Mouse (Mus musculus) brown adipose tissue, adult 24 weeks (tissue): ENCODE results near the gene Nostrin. TPM values are rescaled to one million over a fixed set of nuclear protein-coding genes. Genes with fewer than 3 reads are reported as not detected.

ENCODE experiments used
- polyA plus RNA-seq: library from polyadenylated mRNA; stranded (reverse); fragments of >200 nt; gene quantifications from 2 replicates; pipeline ENCODE4 v1.2.4, GENCODE M21; 2012; ENCODE audit not compliant: missing spikeins, insufficient read depth, insufficient read length

The Nostrin gene
- polyA plus RNA-seq, 1 experiment: 3.6 TPM

Other genes with a start within 250 kb of the Nostrin start
- gene Spc25, start 70.4 kb downstream of the Nostrin start, polyA plus RNA-seq: 1.3 TPM in 1 of 2 replicates, not detected in the other
- gene G6pc2, start 75.3 kb downstream of the Nostrin start, polyA plus RNA-seq: not detected in 2 replicates
- not detected in 2 replicates for gene Abcb11, start 206.8 kb downstream of the Nostrin start, polyA plus RNA-seq
- 4.6 and 8.4 TPM in 2 replicates for gene Dhrs9, start 244.6 kb downstream of the Nostrin start, polyA plus RNA-seq